Mouse (Mus musculus) lung, embryonic 16.5 days (tissue): ENCODE data around the gene Dtl. TPM values are rescaled to one million over a fixed set of nuclear protein-coding genes. Genes with fewer than 3 reads are reported as not detected.

Experiments
- ATAC-seq: fragments of 200-750 bp; cut with Nextera tagmentation; 2 replicates; pipeline ENCODE4 v1.8.0; 2017; ENCODE audit warnings: low read depth, mild to moderate bottlenecking, moderate library complexity
- H3K27ac ChIP-seq: fragments of 300-500 bp; sonication (generic); 2 replicates; pipeline ENCODE4 v1.5.1; 2014; ENCODE audit warnings: mild to moderate bottlenecking, control low read depth, low read length
- H3K27me3 ChIP-seq: fragments of 300-500 bp; sonication (generic); 2 replicates; pipeline ENCODE4 v1.6.1; 2014; ENCODE audit warnings: low read depth, low read length, mixed read lengths; ENCODE audit not compliant: control insufficient read depth, insufficient read depth
- H3K36me3 ChIP-seq: fragments of 300-500 bp; sonication (generic); 2 replicates; pipeline ENCODE4 v1.6.1; 2014; ENCODE audit warnings: low read length; ENCODE audit not compliant: control insufficient read depth, insufficient read depth
- H3K4me1 ChIP-seq: fragments of 300-500 bp; sonication (generic); replicated peaks from 2 replicates; pipeline ENCODE4 v1.6.1; 2014; ENCODE audit warnings: low read length, mixed read lengths; ENCODE audit not compliant: control insufficient read depth, insufficient read depth
- H3K4me2 ChIP-seq: fragments of 300-500 bp; sonication (generic); 2 replicates; pipeline ENCODE4 v1.6.1; 2014; ENCODE audit warnings: low read depth, low read length, control low read depth
- H3K4me3 ChIP-seq: fragments of 300-500 bp; sonication (generic); 2 replicates; pipeline ENCODE4 v1.5.1; 2014; ENCODE audit warnings: mild to moderate bottlenecking, low read length, control low read depth
- H3K9ac ChIP-seq: fragments of 300-500 bp; sonication (generic); 2 replicates; pipeline ENCODE4 v1.6.1; 2014; ENCODE audit warnings: low read length, control low read depth
- H3K9me3 ChIP-seq: fragments of 300-500 bp; sonication (generic); 2 replicates; pipeline ENCODE4 v1.6.1; 2016; ENCODE audit warnings: low read length; ENCODE audit not compliant: control insufficient read depth
- WGBS: fragments of 180-500 bp; shearing (Covaris S2); extraction: QIAGEN DNeasy Blood & Tissue Kit; methylation state at CpG from one replicate; pipeline ENCODE4 v1.1.7; 2014; 5-methylcytosine and 5-hydroxymethylcytosine counted together
- polyA plus RNA-seq: library from polyadenylated mRNA; unstranded; fragments of >200 nt; fragmentation: Nextera tagmentation; extraction: Ambion mirVana; gene quantifications from 2 replicates; pipeline ENCODE4 v1.2.1, GENCODE M21; 2015

The Dtl gene
- polyA plus RNA-seq, 1 experiment from 2014 or later = 54.0 TPM

GRCm38 (mm10) chr1:191499666-191500065, 75.7 kb downstream of the Dtl start:
- Histone ChIP-seq H3K27ac (no peak overlapping the region), H3K4me3 (no peak overlapping the region), H3K27me3 (no peaks in the 10 kb centered on the region), H3K36me3 (no peaks in the 10 kb centered on the region), H3K9ac (no peak overlapping the region), H3K4me1 (peaks cover 7% of the 10 kb centered on the region), H3K4me2 (no peak overlapping the region), H3K9me3 (no peaks in the 10 kb centered on the region)
- WGBS = 84% methylated on average over 6 of the region's 6 CpGs
- ATAC-seq = no peak

DNA sequence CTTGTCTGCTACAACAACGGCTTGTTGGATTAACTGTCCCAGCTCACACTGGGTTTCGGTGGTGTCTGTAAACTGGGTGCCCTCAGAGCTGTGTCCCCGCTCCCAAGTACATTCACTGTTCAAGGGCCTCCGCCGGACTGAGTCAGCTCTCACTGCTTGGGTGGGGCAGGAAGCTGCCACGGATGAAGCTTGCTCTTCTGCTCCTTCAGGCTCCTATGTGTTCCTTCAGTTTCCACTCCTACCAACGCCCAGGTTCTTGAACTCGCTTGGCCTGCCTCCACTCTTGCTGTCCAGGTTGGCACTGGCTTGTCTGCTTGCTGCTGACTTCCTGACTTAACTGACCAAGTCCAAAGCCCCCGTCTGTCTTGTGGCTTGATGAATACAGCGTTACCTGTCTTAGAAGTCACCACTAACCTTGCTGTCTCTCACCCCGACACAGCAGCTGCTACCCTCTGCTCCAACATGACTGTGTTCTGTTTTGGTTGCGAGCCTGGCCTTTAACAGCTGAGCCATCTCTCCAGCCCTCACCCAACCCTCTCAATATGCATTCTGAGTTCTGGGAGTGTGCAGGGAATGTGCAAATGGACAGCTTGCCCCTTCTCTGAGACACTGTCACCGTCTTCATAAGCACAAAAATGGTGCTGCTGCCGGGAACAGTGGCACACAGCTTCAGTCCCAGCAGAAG, 76.9 kb downstream of the Dtl start:
- Histone ChIP-seq H3K27me3 (no peaks in the 10 kb centered on the region), H3K4me3 (no peak overlapping the region), H3K9ac (no peak overlapping the region), H3K4me1 (peaks cover 19% of the 10 kb centered on the region), H3K27ac (no peak overlapping the region), H3K9me3 (no peaks in the 10 kb centered on the region), H3K36me3 (no peaks in the 10 kb centered on the region), H3K4me2 (no peak overlapping the region)
- 58% methylated on average over 14 of the region's 14 CpGs for WGBS
- peak; percentile 56 for ATAC-seq

DNA sequence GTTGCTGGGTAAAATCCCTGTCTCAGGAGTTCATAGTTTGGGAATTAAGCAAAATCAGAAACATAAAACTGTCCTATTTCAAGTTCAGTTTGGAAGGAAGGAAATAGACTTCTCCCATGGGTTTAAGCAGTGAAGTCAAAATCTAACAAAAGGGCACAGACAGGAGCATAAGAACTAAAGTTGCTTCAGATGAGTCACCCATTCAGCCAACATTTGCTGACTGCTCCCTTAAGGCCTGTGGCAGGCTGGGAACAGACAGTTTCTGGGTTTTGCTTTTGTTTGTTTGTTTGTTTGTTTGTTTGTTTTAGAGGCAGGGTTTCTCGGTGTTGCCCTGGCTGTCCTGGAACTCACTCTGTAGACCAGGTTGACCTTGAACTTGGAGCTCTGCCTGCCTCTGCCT, 78.7 kb downstream of the Dtl start:
- ATAC-seq = no peak
- 83% methylated on average over 1 of the region's 1 CpGs for WGBS
- Histone ChIP-seq H3K9ac (no peak overlapping the region), H3K4me2 (no peak overlapping the region), H3K36me3 (no peaks in the 10 kb centered on the region), H3K27ac (no peak overlapping the region), H3K27me3 (no peaks in the 10 kb centered on the region), H3K9me3 (no peaks in the 10 kb centered on the region), H3K4me1 (peaks cover 19% of the 10 kb centered on the region), H3K4me3 (no peak overlapping the region)

DNA sequence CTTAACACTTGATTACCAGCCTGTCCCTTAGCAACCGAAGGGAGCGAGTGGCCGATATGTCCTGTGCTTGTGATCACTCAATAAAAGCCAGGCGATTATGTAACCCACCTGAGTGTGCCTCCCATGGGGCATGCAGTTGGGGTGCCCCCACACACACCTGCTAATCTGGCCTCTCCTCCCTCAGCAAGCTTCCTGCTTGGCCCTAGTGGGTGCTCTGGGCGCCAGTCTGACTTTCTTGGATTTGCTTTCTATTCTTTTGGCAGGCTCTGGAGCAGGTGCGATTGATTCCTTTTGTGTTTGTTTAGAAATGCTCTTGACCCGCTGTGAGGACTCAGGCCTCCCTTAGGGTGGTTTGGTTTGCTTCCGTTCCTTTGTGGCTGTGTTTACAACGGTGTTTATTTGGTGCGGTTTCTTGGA, 80.3 kb downstream of the Dtl start:
- no peaks in the 10 kb centered on the region for H3K9me3 ChIP-seq
- H3K9ac ChIP-seq = no peak overlapping the region
- H3K4me1 ChIP-seq = peaks cover 19% of the 10 kb centered on the region
- peak; percentile 43; the same call in 1 of the 2 replicates for ATAC-seq
- no peaks in the 10 kb centered on the region for H3K27me3 ChIP-seq
- H3K4me3 ChIP-seq = no peak overlapping the region
- H3K27ac ChIP-seq = peak overlapping the region; percentile 63
- peak overlapping the region; percentile 7; the same call in 1 of the 2 replicates for H3K4me2 ChIP-seq
- H3K36me3 ChIP-seq = no peaks in the 10 kb centered on the region
- WGBS = 26% methylated on average over 10 of the region's 10 CpGs

GRCm38 (mm10) chr1:191494303-191494655, 81.1 kb downstream of the Dtl start:
- no peaks in the 10 kb centered on the region for H3K36me3 ChIP-seq
- H3K9ac ChIP-seq = no peak overlapping the region
- H3K27me3 ChIP-seq = no peaks in the 10 kb centered on the region
- peaks cover 19% of the 10 kb centered on the region for H3K4me1 ChIP-seq
- 33% methylated on average over 2 of the region's 2 CpGs for WGBS
- H3K9me3 ChIP-seq = no peaks in the 10 kb centered on the region
- no peak for ATAC-seq
- H3K4me2 ChIP-seq = no peak overlapping the region
- no peak overlapping the region for H3K4me3 ChIP-seq
- peak overlapping the region; percentile 60 for H3K27ac ChIP-seq

DNA sequence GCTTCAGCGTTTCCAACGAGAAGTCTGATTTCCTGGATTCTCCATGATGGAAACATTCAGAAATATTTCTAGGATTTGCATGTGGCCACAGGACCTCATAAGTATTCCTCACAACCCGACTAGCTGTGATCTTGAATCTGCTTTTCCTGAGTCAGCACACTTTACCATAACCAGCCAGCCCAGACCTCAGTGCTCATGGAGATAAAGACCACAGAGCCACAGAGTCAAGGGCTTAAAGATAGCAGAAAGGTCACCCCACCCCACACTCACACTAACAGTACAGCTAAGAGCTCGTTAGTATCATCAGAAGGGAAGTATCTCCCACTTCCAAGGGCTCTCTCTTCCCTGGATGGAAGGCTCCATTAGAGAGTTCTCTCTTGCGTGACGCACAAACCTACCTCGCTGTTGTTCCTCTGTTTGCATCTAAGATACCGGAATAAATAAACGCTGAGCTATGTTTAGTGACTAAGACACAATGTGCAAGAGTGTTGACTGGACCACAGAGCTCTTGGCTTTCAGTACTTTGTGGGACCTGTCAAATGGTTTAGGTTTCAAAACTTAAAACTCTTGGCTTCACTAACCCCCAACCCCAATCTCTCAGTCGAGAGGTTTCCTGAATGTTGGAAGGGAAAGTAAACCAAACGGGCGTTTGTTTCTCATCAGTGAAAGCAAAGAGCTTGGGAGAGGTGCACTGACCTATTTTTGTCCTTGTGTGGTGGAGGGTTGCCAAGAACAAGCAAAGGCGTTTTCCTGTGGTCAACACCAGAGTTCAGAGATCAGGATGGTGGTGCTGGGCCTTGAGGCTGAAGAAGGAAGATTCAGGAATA, 81.7 kb downstream of the Dtl start:
- no peak overlapping the region for H3K4me3 ChIP-seq
- WGBS = 56% methylated on average over 13 of the region's 13 CpGs
- H3K4me2 ChIP-seq = no peak overlapping the region
- peak overlapping the region; percentile 60; the same call in 1 of the 2 replicates for H3K27ac ChIP-seq
- no peaks in the 10 kb centered on the region for H3K27me3 ChIP-seq
- H3K36me3 ChIP-seq = no peaks in the 10 kb centered on the region
- no peak for ATAC-seq
- H3K9ac ChIP-seq = no peak overlapping the region
- peaks cover 19% of the 10 kb centered on the region for H3K4me1 ChIP-seq
- H3K9me3 ChIP-seq = no peaks in the 10 kb centered on the region

DNA sequence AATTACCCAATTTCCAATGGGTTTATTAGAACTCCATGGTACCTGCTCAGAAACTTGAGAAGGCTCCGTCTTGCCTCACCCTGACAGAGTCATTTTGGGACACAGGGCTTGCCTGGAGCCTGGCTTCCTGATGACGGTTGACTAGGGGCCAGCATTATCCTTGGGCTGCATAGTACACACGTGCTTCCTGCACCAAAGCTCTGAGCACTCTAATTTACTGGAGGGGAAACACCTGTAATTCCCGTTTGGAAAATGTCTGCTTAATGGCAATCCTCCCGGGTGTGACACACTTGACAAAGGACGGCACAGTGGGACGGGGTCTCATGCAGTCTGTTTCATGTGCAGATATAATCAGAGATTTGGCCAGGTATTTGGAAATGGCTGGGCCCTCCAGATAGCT, 84.9 kb downstream of the Dtl start:
- H3K4me2 ChIP-seq = no peak overlapping the region
- ATAC-seq = peak; percentile 62; the same call in 1 of the 2 replicates
- WGBS = 52% methylated on average over 7 of the region's 7 CpGs

More for the DNA sequence above, 84.9 kb downstream of the Dtl start:
- H3K9ac ChIP-seq = no peak overlapping the region
- no peaks in the 10 kb centered on the region for H3K9me3 ChIP-seq
- H3K4me1 ChIP-seq = peaks cover 19% of the 10 kb centered on the region
- H3K36me3 ChIP-seq = no peaks in the 10 kb centered on the region
- no peaks in the 10 kb centered on the region for H3K27me3 ChIP-seq
- no peak overlapping the region for H3K4me3 ChIP-seq
- H3K27ac ChIP-seq = 0 out of 2 replicates have a peak overlapping the region, but pooled peaks have one; percentile 27

Other genes with a start within 250 kb of the Dtl start
- gene Tmem206, start 249.6 kb downstream of the Dtl start, polyA plus RNA-seq = 22.8 and 23.4 TPM in 2 replicates
- gene Ppp2r5a, start 172.3 kb downstream of the Dtl start, polyA plus RNA-seq = 18.4 and 21.7 TPM in 2 replicates
- gene Ints7, start 92 bp upstream of the Dtl start, polyA plus RNA-seq = 51.7 and 54.7 TPM in 2 replicates
- 11.3 and 12.4 TPM in 2 replicates for gene Lpgat1, start 142.3 kb upstream of the Dtl start, polyA plus RNA-seq
- 52.9 and 54.5 TPM in 2 replicates for gene Nek2, start 245.9 kb upstream of the Dtl start, polyA plus RNA-seq